Mouse (Mus musculus): ENCODE measurements around the gene Appbp2. TPM values are rescaled to one million over a fixed set of nuclear protein-coding genes. Genes with fewer than 3 reads are reported as not detected.

Gene Appbp2
- polyA plus RNA-seq, 1 experiment from 2014 or later, result 54.1 TPM

DNA sequence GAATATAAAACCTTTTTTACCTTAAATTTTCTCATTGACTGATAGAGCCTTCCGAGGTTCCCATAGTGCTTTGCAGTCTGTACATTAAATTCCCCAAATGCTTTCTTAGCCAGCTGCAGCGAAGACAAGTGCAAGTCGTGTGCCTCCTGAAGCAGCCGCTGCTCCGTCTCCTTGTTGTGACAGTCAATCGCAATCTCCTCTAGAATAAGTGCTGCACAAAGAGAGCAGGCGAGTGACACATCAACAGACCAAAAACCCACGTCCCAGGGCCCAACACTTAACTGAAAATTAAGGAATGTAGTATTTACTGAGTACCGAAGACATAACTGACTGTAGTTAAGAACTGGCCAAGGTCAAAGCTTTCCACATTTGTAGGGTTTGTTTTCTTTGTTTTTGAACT, 38.9 kb downstream of the Appbp2 start:
- TF ChIP-seq CTCF (IDR thresholded peaks at IDR 0.05; ENCODE audit: low read depth), result no peak
- Histone ChIP-seq H3K36me3 (ENCODE audit: insufficient read depth) (peaks cover 90% of the 10 kb centered on the region), H3K9me3 (ENCODE audit: low read depth, low read length) (no peaks in the 10 kb centered on the region), H3K27ac (ENCODE audit: low read depth) (no peak overlapping the region), H3K27me3 (ENCODE audit: insufficient read depth, low read length) (no peaks in the 10 kb centered on the region), H3K9ac (no peak overlapping the region), H3K4me1 (ENCODE audit: insufficient read depth) (no peaks in the 10 kb centered on the region), H3K4me3 (ENCODE audit: low read depth, low read length) (no peak overlapping the region), H3K4me2 (no peak overlapping the region)
- no peak for DNase-seq
- no peak for ATAC-seq (ENCODE audit: insufficient read depth)
- 77% methylated on average over 9 of the region's 9 CpGs for WGBS

- no peak overlapping the region for H3K27ac ChIP-seq (ENCODE audit: low read depth)
- H3K4me3 ChIP-seq (ENCODE audit: low read depth, low read length), result no peak overlapping the region
- ATAC-seq (ENCODE audit: insufficient read depth) (no peak), DNase-seq (no peak)
- no peak for TF ChIP-seq CTCF (IDR thresholded peaks at IDR 0.05; ENCODE audit: low read depth)
- no peaks in the 10 kb centered on the region for H3K9me3 ChIP-seq (ENCODE audit: low read depth, low read length)
- no peaks in the 10 kb centered on the region for H3K27me3 ChIP-seq (ENCODE audit: insufficient read depth, low read length)
- no peak overlapping the region for H3K9ac ChIP-seq
- no peak overlapping the region for H3K4me2 ChIP-seq
- peaks cover 90% of the 10 kb centered on the region for H3K36me3 ChIP-seq (ENCODE audit: insufficient read depth)
- H3K4me1 ChIP-seq (ENCODE audit: insufficient read depth), result no peaks in the 10 kb centered on the region
- WGBS, result 91% methylated on average over 11 of the region's 11 CpGs
These were observed 40.7 kb downstream of the Appbp2 start for GRCm38 (mm10) chr11:85194206-85194605.

DNA sequence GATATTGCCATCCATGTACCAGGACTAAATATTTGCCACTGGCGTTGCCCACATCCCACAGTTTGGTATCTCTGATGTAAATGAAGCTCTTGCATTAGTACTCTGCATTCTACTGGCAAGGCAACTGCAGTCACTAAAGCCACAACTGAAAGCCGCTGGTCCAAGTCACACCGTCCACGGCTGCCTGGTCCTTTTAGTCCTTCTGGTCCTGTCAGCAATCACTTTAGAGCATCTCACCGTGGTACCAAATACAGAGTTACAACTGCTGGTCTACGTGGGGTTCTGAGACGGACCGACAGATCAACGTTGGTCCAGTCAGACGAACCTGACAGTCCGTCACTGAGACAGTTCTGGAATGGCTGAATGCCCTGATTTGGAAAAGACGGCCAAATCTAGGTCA, 44.2 kb downstream of the Appbp2 start:
- no peaks in the 10 kb centered on the region for H3K4me1 ChIP-seq (ENCODE audit: insufficient read depth)
- H3K27ac ChIP-seq (ENCODE audit: low read depth), result no peak overlapping the region
- H3K9me3 ChIP-seq (ENCODE audit: low read depth, low read length), result no peaks in the 10 kb centered on the region
- WGBS, result 93% methylated on average over 12 of the region's 12 CpGs
- H3K4me3 ChIP-seq (ENCODE audit: low read depth, low read length), result no peak overlapping the region
- peaks cover 71% of the 10 kb centered on the region for H3K36me3 ChIP-seq (ENCODE audit: insufficient read depth)
- DNase-seq (no peak), ATAC-seq (ENCODE audit: insufficient read depth) (no peak)
- TF ChIP-seq CTCF (IDR thresholded peaks at IDR 0.05; ENCODE audit: low read depth), result no peak
- H3K4me2 ChIP-seq, result no peak overlapping the region
- H3K9ac ChIP-seq, result no peak overlapping the region
- H3K27me3 ChIP-seq (ENCODE audit: insufficient read depth, low read length), result no peaks in the 10 kb centered on the region

DNA sequence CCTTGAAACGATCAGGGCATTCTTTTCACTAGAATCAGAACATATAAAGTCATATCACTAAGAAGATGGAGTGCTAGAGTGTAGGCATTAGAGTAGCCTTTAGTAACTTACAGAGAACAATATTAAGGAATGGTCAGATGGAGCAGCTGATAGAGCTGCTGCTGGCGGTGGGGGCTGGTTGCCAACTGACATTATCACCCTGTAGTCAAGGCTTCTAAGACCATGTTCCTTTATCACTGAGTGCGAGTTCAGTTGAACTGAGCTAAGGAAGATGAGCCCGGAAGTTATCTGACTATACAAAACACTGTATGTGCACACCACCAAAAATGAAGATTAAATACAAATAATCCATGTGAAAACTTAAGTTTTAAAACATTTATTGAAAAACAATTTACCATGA, 45.8 kb downstream of the Appbp2 start:
- ATAC-seq (ENCODE audit: insufficient read depth), result no peak
- peaks cover 55% of the 10 kb centered on the region for H3K36me3 ChIP-seq (ENCODE audit: insufficient read depth)
- 91% methylated on average over 4 of the region's 4 CpGs for WGBS

DNA sequence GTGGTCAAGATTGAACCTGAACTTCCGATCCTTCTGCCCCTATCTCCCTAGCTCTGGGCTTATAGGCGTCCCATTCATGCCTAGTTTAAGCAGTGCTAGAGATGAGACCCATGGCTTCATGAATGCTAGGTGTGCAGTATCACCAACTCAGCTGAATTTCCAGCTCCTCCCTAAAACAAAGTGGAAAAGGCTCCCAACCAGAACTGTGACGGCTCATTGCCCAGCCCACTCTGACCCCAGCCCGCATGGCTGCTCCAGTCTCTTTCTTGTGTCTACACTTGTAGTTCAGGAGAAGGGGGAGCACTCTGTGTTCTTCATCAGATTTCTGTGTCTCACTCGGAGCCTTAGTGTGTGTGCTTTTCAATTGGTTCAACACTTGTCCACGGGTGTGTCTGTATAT, 50.1 kb downstream of the Appbp2 start:
- ATAC-seq (ENCODE audit: insufficient read depth), result no peak
- H3K4me1 ChIP-seq (ENCODE audit: insufficient read depth), result no peaks in the 10 kb centered on the region
- 73% methylated on average over 6 of the region's 6 CpGs for WGBS
- no peak for DNase-seq
- no peak overlapping the region for H3K27ac ChIP-seq (ENCODE audit: low read depth)
- peaks cover 16% of the 10 kb centered on the region for H3K36me3 ChIP-seq (ENCODE audit: insufficient read depth)
- TF ChIP-seq CTCF (IDR thresholded peaks at IDR 0.05; ENCODE audit: low read depth), result no peak
- no peak overlapping the region for H3K9ac ChIP-seq
- H3K4me2 ChIP-seq, result no peak overlapping the region
- H3K27me3 ChIP-seq (ENCODE audit: insufficient read depth, low read length), result no peaks in the 10 kb centered on the region
- H3K9me3 ChIP-seq (ENCODE audit: low read depth, low read length), result no peaks in the 10 kb centered on the region
- no peak overlapping the region for H3K4me3 ChIP-seq (ENCODE audit: low read depth, low read length)

More for the DNA sequence above, 45.8 kb downstream of the Appbp2 start:
- Histone ChIP-seq H3K27me3 (ENCODE audit: insufficient read depth, low read length) (no peaks in the 10 kb centered on the region), H3K4me3 (ENCODE audit: low read depth, low read length) (no peak overlapping the region), H3K9me3 (ENCODE audit: low read depth, low read length) (no peaks in the 10 kb centered on the region), H3K4me1 (ENCODE audit: insufficient read depth) (no peaks in the 10 kb centered on the region), H3K27ac (ENCODE audit: low read depth) (no peak overlapping the region), H3K9ac (no peak overlapping the region), H3K4me2 (no peak overlapping the region)
- no peak for DNase-seq
- no peak for TF ChIP-seq CTCF (IDR thresholded peaks at IDR 0.05; ENCODE audit: low read depth)

DNA sequence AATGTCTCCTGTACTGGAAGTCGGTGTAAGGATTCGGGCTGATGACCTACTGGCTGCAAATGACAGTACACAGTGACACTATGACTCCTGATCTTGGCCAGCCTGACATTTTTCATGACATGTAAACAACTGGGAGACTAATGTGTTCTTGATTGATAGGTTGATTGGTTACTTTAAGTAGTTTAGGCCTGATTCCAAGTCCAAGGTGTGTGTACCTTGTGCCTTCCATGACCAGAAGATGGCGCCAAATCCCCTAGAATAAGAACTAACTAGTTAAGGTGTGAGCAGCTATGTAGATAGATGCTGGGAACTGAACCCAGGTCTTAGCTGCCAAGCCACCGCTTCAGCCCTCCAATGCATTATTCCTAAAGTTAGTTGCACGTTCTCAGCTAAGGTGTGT, 50.8 kb downstream of the Appbp2 start:
- Histone ChIP-seq H3K9me3 (ENCODE audit: low read depth, low read length) (no peaks in the 10 kb centered on the region), H3K27me3 (ENCODE audit: insufficient read depth, low read length) (no peaks in the 10 kb centered on the region), H3K36me3 (ENCODE audit: insufficient read depth) (peaks cover 9% of the 10 kb centered on the region), H3K27ac (ENCODE audit: low read depth) (no peak overlapping the region), H3K4me3 (ENCODE audit: low read depth, low read length) (no peak overlapping the region), H3K4me2 (no peak overlapping the region), H3K9ac (no peak overlapping the region), H3K4me1 (ENCODE audit: insufficient read depth) (no peaks in the 10 kb centered on the region)
- DNase-seq, result peak; percentile 67
- WGBS, result 66% methylated on average over 5 of the region's 5 CpGs
- no peak for ATAC-seq (ENCODE audit: insufficient read depth)
- peak; percentile 59 for TF ChIP-seq CTCF (IDR thresholded peaks at IDR 0.05; ENCODE audit: low read depth)

DNA sequence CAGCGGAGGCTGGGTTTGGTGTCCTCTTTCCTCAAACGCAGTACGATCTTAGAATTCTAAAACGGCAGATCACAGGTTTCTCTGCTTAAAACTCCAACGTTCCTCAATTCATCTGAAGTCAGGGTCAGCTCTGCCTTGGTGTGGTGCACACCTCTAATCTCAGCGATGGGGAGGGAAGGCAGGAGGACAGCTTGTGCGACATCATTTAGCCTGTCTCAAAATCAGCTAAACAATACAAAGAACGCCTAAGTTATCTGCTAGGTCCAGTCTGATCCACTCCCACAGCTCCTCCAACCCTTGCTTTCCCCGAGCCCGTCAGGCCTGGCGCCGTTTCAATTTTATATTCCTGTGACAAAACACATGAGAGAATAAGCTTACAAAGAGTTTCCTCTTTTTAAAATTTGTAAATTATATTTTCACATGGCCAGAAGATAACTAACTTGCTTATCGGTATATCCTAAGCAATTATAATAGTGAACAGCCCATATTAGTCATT, 51.6 kb downstream of the Appbp2 start:
- DNase-seq (peak; percentile 64), ATAC-seq (ENCODE audit: insufficient read depth) (peak; percentile 16; the same call in 1 of the 2 replicates)
- H3K27ac ChIP-seq (ENCODE audit: low read depth), result 0 out of 2 replicates have a peak overlapping the region, but pooled peaks have one; percentile 18
- WGBS, result 18% methylated on average over 13 of the region's 13 CpGs
- TF ChIP-seq CTCF (IDR thresholded peaks at IDR 0.05; ENCODE audit: low read depth), result no peak
- no peaks in the 10 kb centered on the region for H3K9me3 ChIP-seq (ENCODE audit: low read depth, low read length)
- peaks cover 1% of the 10 kb centered on the region; the same call in 1 of the 2 replicates for H3K36me3 ChIP-seq (ENCODE audit: insufficient read depth)
- peak overlapping the region; percentile 48 for H3K9ac ChIP-seq
- peak overlapping the region; percentile 73 for H3K4me2 ChIP-seq
- H3K27me3 ChIP-seq (ENCODE audit: insufficient read depth, low read length), result no peaks in the 10 kb centered on the region
- peak overlapping the region; percentile 38 for H3K4me3 ChIP-seq (ENCODE audit: low read depth, low read length)
- H3K4me1 ChIP-seq (ENCODE audit: insufficient read depth), result no peaks in the 10 kb centered on the region

Measured in lung, embryonic 14.5 days (tissue).